Mouse (Mus musculus) layer of hippocampus, adult 2 months (tissue): ENCODE measurements around the gene Sel1l3. TPM values are rescaled to one million over a fixed set of nuclear protein-coding genes. Genes with fewer than 3 reads are reported as not detected.

ENCODE experiments used
- DNase-seq, 2 experiments: peaks; one replicate each; pipeline ENCODE4 v3.0.0; 2022; ENCODE audit warnings: low spot score in 2 of 2
- H3K27ac ChIP-seq: fragments of 200-600 bp; 2 replicates; pipeline ENCODE4 v1.8.1; 2022
- H3K4me3 ChIP-seq: fragments of 200-600 bp; 2 replicates; pipeline ENCODE4 v1.8.1; 2022; ENCODE audit warnings: mild to moderate bottlenecking
- CTCF ChIP-seq: fragments of 200-600 bp; conservative IDR thresholded peaks from 2 replicates; pipeline ENCODE4 v1.8.1; 2022; ENCODE audit warnings: antibody characterized with exemption, mild to moderate bottlenecking, moderate library complexity
- total RNA-seq, 2 experiments: library from RNA; stranded (reverse); gene quantifications; 2 replicates each; pipeline ENCODE4 v1.2.3; 2021

The Sel1l3 gene
- total RNA-seq, 2 experiments from 2014 or later = 38.3 to 40.7 TPM

DNA sequence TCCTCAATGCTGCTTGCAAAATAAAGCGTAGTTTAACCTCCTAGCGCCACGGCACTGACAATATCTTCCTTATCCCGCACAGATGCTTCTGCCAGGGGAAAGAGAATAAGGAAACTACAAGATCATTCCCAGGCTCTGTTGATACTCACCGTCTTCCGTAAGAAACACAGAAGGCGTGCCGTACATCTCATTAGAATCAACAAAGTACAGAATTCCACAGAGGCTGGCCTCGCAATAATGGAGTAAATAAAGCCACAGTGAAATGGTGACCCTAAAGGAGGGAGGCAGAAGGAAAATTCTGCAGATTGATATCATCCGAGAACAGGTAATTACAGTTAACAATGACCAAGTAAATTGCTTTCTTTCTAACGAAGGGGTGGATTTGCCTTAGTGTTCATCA is 27.9 kb downstream of the Sel1l3 start:
- Histone ChIP-seq H3K4me3 (no peak overlapping the region), H3K27ac (no peak overlapping the region)
- DNase-seq = no peak
- no peak for TF ChIP-seq CTCF

DNA sequence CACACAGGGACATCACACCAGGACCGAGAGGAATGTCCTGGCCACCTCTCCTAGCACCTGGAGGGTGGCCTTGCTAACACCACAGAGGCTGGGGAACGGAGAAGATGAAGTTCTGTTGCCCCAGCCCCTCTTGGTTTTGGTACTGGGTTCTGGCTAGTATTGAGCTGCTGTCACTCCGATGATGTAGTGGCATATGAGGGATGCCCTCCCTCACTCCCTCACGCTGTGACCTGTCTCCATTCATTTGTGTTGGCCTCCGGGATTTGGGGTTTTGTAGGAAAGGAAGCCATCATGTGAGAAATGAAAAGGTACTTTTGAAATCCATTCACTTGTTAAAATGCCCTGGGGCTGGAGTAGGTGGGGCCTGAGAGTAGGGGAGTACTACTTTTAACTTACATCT is 33.8 kb downstream of the Sel1l3 start:
- Histone ChIP-seq H3K4me3 (no peak overlapping the region), H3K27ac (no peak overlapping the region)
- no peak for TF ChIP-seq CTCF
- no peak for DNase-seq

DNA sequence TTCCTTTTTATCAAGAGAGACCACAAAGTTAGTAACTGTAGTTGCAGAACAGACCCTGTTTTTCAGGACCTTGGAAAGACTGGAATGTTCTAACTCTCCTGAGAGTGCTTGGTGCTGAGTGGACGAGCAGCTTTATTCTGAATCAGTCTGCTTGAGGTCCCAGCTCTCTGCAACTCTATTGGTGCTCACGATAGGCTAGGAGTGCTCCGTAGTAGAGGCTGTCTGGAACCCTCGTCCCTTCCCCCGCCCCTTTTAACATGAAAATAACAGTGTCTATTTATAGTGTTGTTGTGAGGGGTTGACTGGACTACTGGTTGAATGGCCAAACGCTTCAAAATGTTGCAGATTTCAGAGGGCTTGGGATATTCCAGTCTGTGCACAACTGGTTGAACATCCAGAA is 37.0 kb downstream of the Sel1l3 start:
- H3K4me3 ChIP-seq = no peak overlapping the region
- no peak for TF ChIP-seq CTCF
- H3K27ac ChIP-seq = no peak overlapping the region
- DNase-seq = no peak

DNA sequence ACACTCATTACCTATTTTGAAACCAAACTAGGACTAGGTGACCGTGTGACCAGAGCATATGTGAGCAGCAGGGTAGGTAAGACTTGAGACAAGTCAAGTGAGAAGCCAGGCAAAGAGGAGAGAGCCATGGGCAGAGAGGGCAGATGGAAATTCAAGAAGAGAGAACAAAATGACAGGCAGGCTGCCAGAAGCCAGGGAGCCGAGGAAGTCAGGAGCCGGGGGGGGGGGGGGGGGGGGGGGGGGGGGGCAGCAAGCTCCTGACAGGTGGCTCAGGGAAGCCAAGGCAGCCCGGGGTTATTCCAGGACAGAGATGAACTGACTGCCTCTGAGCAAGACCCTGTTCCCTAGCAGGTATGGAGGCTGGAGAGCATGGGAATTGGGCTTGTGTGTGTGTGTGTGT is 37.7 kb downstream of the Sel1l3 start:
- Histone ChIP-seq H3K27ac (no peak overlapping the region), H3K4me3 (no peak overlapping the region)
- no peak for TF ChIP-seq CTCF
- DNase-seq = no peak

DNA sequence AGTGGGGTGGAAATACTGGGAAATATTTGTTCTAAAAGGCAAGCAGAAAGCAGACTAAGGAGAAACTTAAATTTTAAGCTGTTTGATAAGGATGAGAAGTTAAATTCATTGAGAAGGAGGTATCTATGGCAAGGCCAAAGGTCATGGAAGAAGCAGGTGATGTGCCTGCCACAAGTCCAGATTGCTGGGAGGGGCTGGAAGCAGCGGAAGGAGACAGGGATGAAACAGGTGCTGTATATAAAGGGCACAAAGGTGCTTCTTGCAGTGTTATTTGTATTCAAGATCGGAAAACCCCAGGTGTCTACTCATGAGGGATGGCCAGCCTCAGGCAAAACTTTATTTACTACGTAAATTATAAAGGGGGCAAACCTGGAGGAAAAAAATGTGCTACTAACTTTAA is 38.5 kb downstream of the Sel1l3 start:
- Histone ChIP-seq H3K4me3 (no peak overlapping the region), H3K27ac (no peak overlapping the region)
- TF ChIP-seq CTCF = no peak
- no peak for DNase-seq

DNA sequence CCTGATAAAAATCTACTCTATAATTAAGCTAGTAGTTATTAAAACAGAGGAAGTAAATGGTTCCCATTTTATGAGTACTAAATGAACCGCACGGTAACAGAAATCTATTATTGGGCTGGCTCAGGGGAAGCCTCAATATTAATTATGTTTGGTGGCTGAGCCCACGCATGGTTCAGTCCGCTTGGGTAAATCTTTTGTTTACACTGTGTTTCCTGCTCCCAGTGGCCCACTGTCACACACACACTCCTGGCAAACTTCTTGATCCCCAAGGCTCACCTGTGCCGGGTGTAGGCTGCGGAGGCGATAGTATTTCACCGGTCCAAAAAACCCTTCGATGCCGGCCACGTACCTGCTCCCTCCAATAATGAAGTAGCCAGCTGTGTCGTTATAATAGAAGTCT is 39.3 kb downstream of the Sel1l3 start:
- DNase-seq = no peak
- TF ChIP-seq CTCF = no peak
- Histone ChIP-seq H3K4me3 (no peak overlapping the region), H3K27ac (no peak overlapping the region)

DNA sequence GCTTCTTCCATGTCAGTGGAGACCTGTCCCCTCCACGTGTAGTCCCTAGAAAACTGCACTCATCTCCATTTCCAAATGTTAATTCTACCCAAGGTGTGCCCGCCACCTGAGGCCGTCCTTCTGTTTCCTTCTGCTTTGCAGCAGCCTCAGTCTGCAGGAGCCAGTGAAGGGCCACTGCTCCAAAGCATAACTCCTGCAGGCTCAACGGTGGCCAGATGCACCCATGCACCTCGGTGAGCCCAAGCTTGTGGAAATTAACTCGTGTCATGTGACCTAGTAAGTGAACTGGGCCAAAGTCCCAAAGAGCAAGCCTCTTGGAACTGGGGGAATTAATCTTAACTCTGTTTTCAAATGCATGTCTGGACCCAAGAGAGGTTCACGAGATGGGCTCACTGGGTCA is 40.8 kb downstream of the Sel1l3 start:
- H3K27ac ChIP-seq = no peak overlapping the region
- no peak overlapping the region for H3K4me3 ChIP-seq
- TF ChIP-seq CTCF = no peak
- no peak for DNase-seq

DNA sequence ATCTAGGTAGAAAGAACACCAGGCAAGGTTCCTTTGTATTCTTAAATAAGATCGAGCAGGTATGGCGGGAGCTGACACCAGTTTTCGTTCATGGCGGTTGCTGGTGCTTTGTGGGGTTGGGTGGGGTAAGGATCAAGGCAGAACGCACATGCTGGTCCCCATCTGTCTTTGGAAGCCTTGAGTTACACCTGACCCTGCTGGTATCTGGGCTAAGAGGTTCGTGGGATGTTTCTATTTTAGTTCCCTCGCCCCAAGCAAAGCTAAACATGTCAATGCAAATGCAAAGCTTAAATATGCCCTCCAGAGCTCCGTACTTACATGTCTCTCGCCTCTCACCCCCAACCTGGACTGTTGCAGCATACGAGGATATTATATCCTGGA is 41.5 kb downstream of the Sel1l3 start:
- no peak for TF ChIP-seq CTCF
- DNase-seq = no peak
- Histone ChIP-seq H3K4me3 (no peak overlapping the region), H3K27ac (no peak overlapping the region)

DNA sequence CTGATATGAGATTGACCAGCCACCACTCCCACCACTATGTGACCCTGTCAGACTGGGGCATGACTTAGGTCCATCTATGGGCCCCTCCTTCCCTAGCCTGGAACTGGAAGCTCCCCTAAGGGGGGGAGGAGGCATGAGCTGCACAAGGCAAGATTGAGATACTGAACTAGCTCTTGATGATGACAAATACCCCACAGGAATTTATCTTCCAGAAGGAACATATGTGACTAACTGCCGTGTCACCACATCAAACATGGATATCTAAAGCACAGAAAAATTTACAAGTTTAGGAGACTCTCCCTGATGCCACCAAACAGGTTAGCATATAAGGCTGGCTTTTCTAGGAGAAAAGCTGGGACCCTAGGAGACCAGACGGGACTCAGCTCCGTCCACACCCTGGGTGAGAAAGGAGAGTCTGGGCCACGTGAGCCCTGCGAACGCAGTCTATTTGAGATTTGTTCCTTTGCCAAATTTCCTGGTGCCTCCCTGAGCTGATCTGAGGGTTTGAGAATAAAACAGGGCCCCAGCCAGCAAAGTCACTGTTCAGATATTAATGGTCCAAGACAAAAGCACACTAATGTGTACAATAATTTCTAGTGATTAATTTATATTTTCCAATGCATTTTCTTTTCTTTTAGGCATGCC is 42.0 kb downstream of the Sel1l3 start:
- DNase-seq = no peak
- H3K27ac ChIP-seq = no peak overlapping the region; the same call in 1 of the 2 replicates

DNA sequence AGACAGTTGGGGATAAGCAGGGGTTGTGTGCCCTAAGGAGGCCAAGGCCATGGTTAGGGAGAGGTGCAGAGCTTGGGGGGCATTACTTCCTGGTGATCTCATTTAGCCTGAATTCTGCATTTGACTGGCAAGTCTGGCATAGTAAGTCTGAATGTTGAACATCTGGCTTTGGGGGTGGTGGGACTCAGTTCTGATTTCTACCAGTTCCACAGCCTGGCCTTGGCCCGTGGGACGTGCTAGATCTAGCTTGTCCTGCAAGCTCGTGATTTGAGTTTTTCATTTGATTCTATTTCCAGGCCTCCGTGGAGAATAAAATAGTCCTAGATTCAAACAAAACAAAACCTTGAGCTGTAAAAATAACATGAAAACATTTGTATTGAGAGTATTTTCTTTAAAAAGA is 46.2 kb downstream of the Sel1l3 start:
- Histone ChIP-seq H3K4me3 (no peak overlapping the region), H3K27ac (no peak overlapping the region)
- TF ChIP-seq CTCF = no peak
- DNase-seq = no peak

More for the DNA sequence above, 42.0 kb downstream of the Sel1l3 start:
- no peak overlapping the region for H3K4me3 ChIP-seq
- no peak for TF ChIP-seq CTCF

DNA sequence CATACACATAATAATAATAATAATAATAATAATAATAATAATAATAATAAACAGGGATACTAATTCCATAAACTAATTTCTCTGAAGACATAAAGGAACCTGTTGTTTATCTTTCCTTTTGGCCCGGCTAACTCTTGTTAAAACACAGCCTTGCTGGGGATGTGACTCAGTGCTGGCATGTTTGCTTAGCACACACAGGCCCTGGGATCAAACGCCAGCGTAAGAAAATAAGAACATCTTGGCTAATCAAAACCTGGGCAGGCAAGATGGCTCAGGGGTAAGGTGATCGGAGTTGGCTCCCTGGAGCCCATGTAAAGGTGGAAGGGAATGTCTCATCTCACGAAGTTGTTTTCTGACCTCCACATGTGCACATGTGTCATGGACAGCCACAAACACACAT is 48.1 kb downstream of the Sel1l3 start:
- no peak for TF ChIP-seq CTCF
- no peak for DNase-seq
- H3K27ac ChIP-seq = no peak overlapping the region
- H3K4me3 ChIP-seq = no peak overlapping the region

DNA sequence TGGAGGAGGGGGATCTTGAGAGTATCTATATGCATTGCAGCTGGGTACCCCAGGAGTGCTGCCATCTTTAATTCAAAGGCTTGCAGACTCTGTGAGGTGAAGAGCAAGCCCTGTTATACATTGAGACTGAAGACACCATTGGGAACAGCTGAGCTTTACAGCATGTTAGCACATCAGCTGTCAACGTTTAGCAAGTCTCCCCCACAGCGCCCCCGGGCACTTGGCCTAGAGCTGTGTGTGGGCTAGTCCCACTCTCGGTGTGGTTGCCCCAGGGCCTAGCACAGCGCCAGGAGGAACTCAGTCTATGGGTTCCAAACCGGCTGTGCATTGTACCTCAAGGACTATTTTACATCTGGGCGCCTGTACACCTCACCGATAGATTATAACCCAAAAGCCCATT is 51.3 kb downstream of the Sel1l3 start:
- peak in 1 of 2 experiments; percentile 60 for DNase-seq
- H3K27ac ChIP-seq = peak overlapping the region; percentile 50; the same call in 1 of the 2 replicates
- no peak overlapping the region for H3K4me3 ChIP-seq
- no peak for TF ChIP-seq CTCF

DNA sequence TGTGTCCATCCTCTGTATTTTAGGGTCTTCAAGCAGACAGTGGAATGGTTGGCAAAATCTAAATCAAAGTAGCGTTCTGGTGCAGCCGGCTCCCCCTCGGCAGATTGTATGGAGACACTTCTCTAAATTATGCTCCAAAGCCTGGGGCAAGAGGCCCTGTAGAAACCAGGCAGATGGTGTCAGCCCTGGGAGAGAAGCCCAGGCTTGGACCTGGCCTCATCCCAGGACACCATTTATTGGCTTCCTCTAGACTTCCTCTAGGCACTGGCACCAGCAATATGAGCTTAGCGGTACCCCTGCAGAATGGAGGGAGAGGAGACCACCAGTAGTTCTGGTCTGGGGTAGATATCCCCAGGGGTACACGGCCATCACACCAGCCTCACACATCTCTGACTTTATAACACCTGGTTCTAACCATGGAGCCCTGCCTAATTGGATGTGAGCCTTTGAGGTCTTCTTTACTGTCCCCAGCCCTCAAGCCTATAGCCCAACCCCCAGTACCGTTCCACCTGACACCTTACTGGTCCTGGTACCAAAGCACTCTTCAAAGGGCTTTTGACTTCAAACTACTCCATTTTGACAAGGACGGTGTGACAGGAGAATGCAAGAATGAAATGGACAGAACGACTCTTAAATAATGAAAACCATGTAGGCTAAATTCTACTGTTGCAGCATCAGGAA is 52.1 kb downstream of the Sel1l3 start:
- no peak for DNase-seq
- peak overlapping the region; percentile 50; the same call in 1 of the 2 replicates for H3K27ac ChIP-seq

DNA sequence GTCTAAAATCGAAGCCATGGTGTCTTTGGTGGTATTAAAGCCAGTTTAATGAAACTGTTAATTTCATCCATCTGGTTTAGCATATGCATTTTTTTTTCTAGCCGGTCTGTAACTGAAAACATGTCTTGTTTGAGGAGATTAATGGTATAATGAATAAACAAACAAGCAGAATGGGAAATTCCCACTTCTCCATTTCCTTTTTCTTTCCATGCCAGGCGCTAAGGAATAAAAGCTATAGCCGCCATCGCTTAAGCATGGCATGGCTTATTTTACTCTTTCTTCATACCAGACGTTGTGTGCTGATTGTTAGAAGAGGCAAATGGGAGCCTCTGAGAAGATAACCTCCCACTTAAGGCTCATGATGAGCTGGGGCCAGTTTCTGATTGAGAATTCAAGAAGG is 53.5 kb downstream of the Sel1l3 start:
- no peak for DNase-seq
- Histone ChIP-seq H3K27ac (no peak overlapping the region), H3K4me3 (no peak overlapping the region)
- no peak for TF ChIP-seq CTCF

More for the DNA sequence above, 52.1 kb downstream of the Sel1l3 start:
- TF ChIP-seq CTCF = no peak
- H3K4me3 ChIP-seq = no peak overlapping the region

DNA sequence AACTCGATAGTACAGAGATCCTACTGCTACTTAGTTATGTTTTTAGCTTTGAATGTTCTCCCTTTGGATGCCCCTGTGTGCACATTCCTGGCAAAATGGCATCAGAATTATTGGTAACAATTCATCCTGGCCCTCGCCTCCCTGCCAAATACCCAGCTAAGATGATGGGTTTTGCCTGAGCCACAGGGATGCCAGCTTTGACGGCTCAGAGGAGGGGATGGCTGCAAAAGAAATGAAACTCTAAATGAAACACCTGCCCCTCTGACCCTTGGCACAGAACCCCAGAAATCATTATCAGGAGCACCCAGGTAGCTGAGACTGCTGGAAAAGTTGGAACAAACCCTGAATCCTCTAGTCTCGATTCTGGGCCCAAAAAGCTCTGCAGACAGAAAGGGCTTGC is 54.1 kb downstream of the Sel1l3 start:
- H3K27ac ChIP-seq = no peak overlapping the region
- TF ChIP-seq CTCF = no peak
- no peak for DNase-seq
- no peak overlapping the region for H3K4me3 ChIP-seq
